30 mouse cellular contexts compared by ENCODE assay signal in genomic region chr8:106515946-106516479, GRCm38 (mm10). TPM values are rescaled to one million over a fixed set of nuclear protein-coding genes. Genes with fewer than 3 reads are reported as not detected.
DNase-seq lines count a peak whose midpoint lies in the region; ATAC-seq and TF ChIP-seq lines count a peak whose summit lies in the region.
"Had no signal": no experiment of that assay in that cellular context is flagged by ENCODE, and none has a peak within 500 bp of the region (broad histone marks: within the 10 kb centered on the region; RNA-seq: fewer than 3 reads in every experiment).

No protein-coding gene starts in this region.

- H3K9ac ChIP-seq in heart, embryonic 11.5 days (ENCODE audit: low read depth, low read length), result no peak overlapping the region
- no peak overlapping the region for H3K9ac ChIP-seq in heart, postnatal 0 days (replicated peaks; ENCODE audit: low read depth, low read length)
- H3K9ac ChIP-seq in ES-Bruce4 (ENCODE audit: low read depth, poor library complexity, severe bottlenecking), result 0 out of 2 replicates have a peak overlapping the region, but pooled peaks have one; percentile 31
- H3K9ac ChIP-seq: embryonic facial prominence, embryonic 13.5 days; forebrain, embryonic 15.5 days; hindbrain, embryonic 14.5 days; midbrain, embryonic 15.5 days; neural tube, embryonic 12.5 days had no signal

- no peak for DNase-seq in heart, postnatal 10 days
- DNase-seq in heart, postnatal 0 days (ENCODE audit: low spot score), result no peak
- no peak for DNase-seq in heart, adult 8-10 months (ENCODE audit: low spot score)
- DNase-seq in ZHBTc4 (ENCODE audit: low read depth, low spot score), result peak; percentile 87
- no peak for DNase-seq in forebrain, embryonic 10.5 days (ENCODE audit: extremely low spot score, low spot score)
- DNase-seq: adrenal gland, postnatal 10 days; cerebellum, adult 2 months; cerebellum, postnatal 36 days; liver; right cerebral cortex, postnatal 14 days; thymus, postnatal 14 days had no signal

- no peak for TF ChIP-seq EP300 in heart, postnatal 0 days (IDR thresholded peaks at IDR 0.05; ENCODE audit: low read depth)
- TF ChIP-seq EP300 in ES-Bruce4 (IDR thresholded peaks at IDR 0.05; ENCODE audit: insufficient read depth, low read depth, low read length), result peak; percentile 82

- intact Hi-C loops in heart, postnatal 10 days (cut with DNase I), result no loop called here

- no peaks in the 10 kb centered on the region for H3K27me3 ChIP-seq in heart, embryonic 11.5 days (ENCODE audit: control insufficient read depth, insufficient read depth, low read length)
- H3K27me3 ChIP-seq in heart, postnatal 0 days (ENCODE audit: control insufficient read depth, insufficient read depth, low read length), result peaks cover 5% of the 10 kb centered on the region; the same call in 1 of the 2 replicates
- H3K27me3 ChIP-seq in ES-Bruce4 (ENCODE audit: control insufficient read depth, insufficient read depth, low read length, poor library complexity, severe bottlenecking), result peaks cover 4% of the 10 kb centered on the region
- peaks cover 32% of the 10 kb centered on the region for H3K27me3 ChIP-seq in forebrain, embryonic 10.5 days (ENCODE audit: poor library complexity, severe bottlenecking)

- H3K9me3 ChIP-seq in heart, embryonic 11.5 days (replicated peaks; ENCODE audit: control insufficient read depth, low read length), result no peaks in the 10 kb centered on the region
- no peaks in the 10 kb centered on the region for H3K9me3 ChIP-seq in heart, postnatal 0 days (replicated peaks; ENCODE audit: control insufficient read depth, low read length)
- no peaks in the 10 kb centered on the region for H3K9me3 ChIP-seq in ES-Bruce4 (replicated peaks; ENCODE audit: control insufficient read depth, insufficient read depth, low read length, poor library complexity, severe bottlenecking)
- no peaks in the 10 kb centered on the region for H3K9me3 ChIP-seq in forebrain, embryonic 10.5 days
- H3K9me3 ChIP-seq: embryonic facial prominence, embryonic 13.5 days; forebrain, embryonic 15.5 days; midbrain, embryonic 15.5 days; neural tube, embryonic 12.5 days had no signal

- peak; percentile 40 for TF ChIP-seq POLR2A in ES-Bruce4 (IDR thresholded peaks at IDR 0.05; ENCODE audit: insufficient read depth, low read length)

- H3K4me1 ChIP-seq in heart, embryonic 11.5 days (ENCODE audit: control insufficient read depth, insufficient read depth, low read length), result peaks cover 50% of the 10 kb centered on the region
- peaks cover 15% of the 10 kb centered on the region; the same call in 1 of the 2 replicates for H3K4me1 ChIP-seq in heart, postnatal 0 days (ENCODE audit: control insufficient read depth, insufficient read depth)
- H3K4me1 ChIP-seq in ES-Bruce4 (ENCODE audit: control insufficient read depth, insufficient read depth, low read length), result peaks cover 11% of the 10 kb centered on the region
- H3K4me1 ChIP-seq in forebrain, embryonic 10.5 days, result peaks cover 25% of the 10 kb centered on the region

- no peak overlapping the region for H3K4me3 ChIP-seq in heart, embryonic 11.5 days (ENCODE audit: low read depth, low read length)
- H3K4me3 ChIP-seq in heart, postnatal 0 days (ENCODE audit: low read depth, low read length), result no peak overlapping the region
- H3K4me3 ChIP-seq in ES-Bruce4 (ENCODE audit: low read depth, low read length), result no peak overlapping the region
- H3K4me3 ChIP-seq in forebrain, embryonic 10.5 days, result no peak overlapping the region
- H3K4me3 ChIP-seq: embryonic facial prominence, embryonic 13.5 days; forebrain, embryonic 15.5 days; left cerebral cortex, adult 2 months; midbrain, embryonic 15.5 days; neural tube, embryonic 12.5 days had no signal

- H3K27ac ChIP-seq in heart, embryonic 11.5 days (ENCODE audit: low read depth, low read length), result peak overlapping the region; percentile 54
- H3K27ac ChIP-seq in heart, postnatal 0 days (ENCODE audit: low read depth), result peak overlapping the region; percentile 69
- peak overlapping the region; percentile 86 for H3K27ac ChIP-seq in ES-Bruce4 (ENCODE audit: insufficient read depth, low read length)
- H3K27ac ChIP-seq in forebrain, embryonic 10.5 days, result no peak overlapping the region
- H3K27ac ChIP-seq: embryonic facial prominence, embryonic 13.5 days; forebrain, embryonic 15.5 days; hindbrain, embryonic 14.5 days; left cerebral cortex, adult 2 months; macrophage; midbrain, embryonic 15.5 days; neural tube, embryonic 12.5 days had no signal

- 16% methylated on average over 1 of the region's 1 CpGs for WGBS in heart, embryonic 11.5 days (ENCODE audit: insufficient replicate concordance)
- WGBS in heart, postnatal 0 days, result 37% methylated on average over 1 of the region's 1 CpGs
- WGBS in forebrain, embryonic 10.5 days, result 25% methylated on average over 1 of the region's 1 CpGs

- no peak for ATAC-seq in heart, embryonic 11.5 days (replicated peaks; ENCODE audit: insufficient number of reproducible peaks, low FRiP score, low TSS enrichment)
- ATAC-seq in heart, postnatal 0 days (ENCODE audit: insufficient read depth, low read depth), result no peak
- ATAC-seq: CD4-positive, CD25-positive, alpha-beta regulatory T cell, adult 4 months; forebrain, embryonic 15.5 days; inflammation-experienced regulatory T-cells, adult 6 months; lung, postnatal 0 days; midbrain, embryonic 15.5 days had no signal

- H3K36me3 ChIP-seq in heart, embryonic 11.5 days (ENCODE audit: control insufficient read depth, insufficient read depth, low read length), result no peaks in the 10 kb centered on the region
- H3K36me3 ChIP-seq in heart, postnatal 0 days (replicated peaks; ENCODE audit: control insufficient read depth, insufficient read depth, low read length), result no peaks in the 10 kb centered on the region
- H3K36me3 ChIP-seq in ES-Bruce4 (ENCODE audit: control insufficient read depth, insufficient read depth, low read length, poor library complexity, severe bottlenecking), result peaks cover 9% of the 10 kb centered on the region
- no peaks in the 10 kb centered on the region for H3K36me3 ChIP-seq in forebrain, embryonic 10.5 days (replicated peaks)
- H3K36me3 ChIP-seq: embryonic facial prominence, embryonic 13.5 days; forebrain, embryonic 15.5 days; midbrain, embryonic 15.5 days; neural tube, embryonic 12.5 days had no signal

- no peak for TF ChIP-seq CTCF in heart, postnatal 0 days (IDR thresholded peaks at IDR 0.05; ENCODE audit: low read depth)
- no peak for TF ChIP-seq CTCF in ES-Bruce4 (IDR thresholded peaks at IDR 0.05; ENCODE audit: low read depth, low read length)

- H3K4me2 ChIP-seq in heart, embryonic 11.5 days, result no peak overlapping the region
- no peak overlapping the region for H3K4me2 ChIP-seq in heart, postnatal 0 days (ENCODE audit: low read depth, low read length)
- H3K4me2 ChIP-seq: embryonic facial prominence, embryonic 13.5 days; forebrain, embryonic 15.5 days; hindbrain, embryonic 14.5 days; midbrain, embryonic 15.5 days; neural tube, embryonic 12.5 days had no signal

RNA-seq across cellular contexts. Expression of gene Cdh3, which starts 5.3 kb away (rescaled TPM):
- 17.8 and 22.5 TPM in 2 replicates for polyA plus RNA-seq in heart, embryonic 11.5 days (2014; fragmentation: Nextera tagmentation; extraction: Ambion mirVana)
- 1 to 10 TPM; 2.8 to 3.3 TPM for total RNA-seq in heart, postnatal 10 days (2021)
- total RNA-seq in heart, postnatal 0 days (2014; rRNA removed; ENCODE audit: low replicate concordance), result 9.2 and 11.4 TPM in 2 replicates
- polyA plus RNA-seq in heart, postnatal 0 days (2015; fragmentation: Nextera tagmentation; extraction: Ambion mirVana), result 4.3 and 4.5 TPM in 2 replicates
- total RNA-seq in heart, adult 8-10 months (2022), result 1 to 10 TPM in 1 of 4 experiments, under 1 TPM in 3; 0.71 to 1.7 (median 0.87) TPM
- polyA plus RNA-seq in ES-Bruce4 (2011; ENCODE audit: insufficient read depth, insufficient read length, low read depth, missing spikeins), result 33.3 and 40.9 TPM in 2 replicates
- 10.4 and 11.2 TPM in 2 replicates for polyA plus RNA-seq in forebrain, embryonic 10.5 days (2016; fragmentation: Nextera tagmentation; extraction: Ambion mirVana)
- total RNA-seq: MEL had no signal
- polyA plus RNA-seq: CD4-positive, CD25-positive, alpha-beta regulatory T cell, adult 4 months; inflammation-experienced regulatory T-cells, adult 6 months; macrophage had no signal

RNA-seq across cellular contexts. Expression of gene 6030452D12Rik, which starts 15.7 kb away (rescaled TPM):
- polyA plus RNA-seq in heart, embryonic 11.5 days (2014; fragmentation: Nextera tagmentation; extraction: Ambion mirVana), result not detected in 2 replicates
- not detected for total RNA-seq in heart, postnatal 10 days (2021)
- not detected in 2 replicates for total RNA-seq in heart, postnatal 0 days (2014; rRNA removed; ENCODE audit: low replicate concordance)
- not detected in 2 replicates for polyA plus RNA-seq in heart, postnatal 0 days (2015; fragmentation: Nextera tagmentation; extraction: Ambion mirVana)
- not detected for total RNA-seq in heart, adult 8-10 months (2022)
- not detected in 2 replicates for polyA plus RNA-seq in ES-Bruce4 (2011; ENCODE audit: insufficient read depth, insufficient read length, low read depth, missing spikeins)
- polyA plus RNA-seq in forebrain, embryonic 10.5 days (2016; fragmentation: Nextera tagmentation; extraction: Ambion mirVana), result not detected in 2 replicates
- total RNA-seq: adrenal gland, postnatal 10 days; gastrocnemius, adult 8-10 months; layer of hippocampus, postnatal 10 days; left cerebral cortex, adult 2 months; left cerebral cortex, postnatal 36 days; MEL had no signal
- polyA plus RNA-seq: CD4-positive, CD25-positive, alpha-beta regulatory T cell, adult 4 months; cerebellum, adult 2 months; embryonic facial prominence, embryonic 13.5 days; forebrain, embryonic 15.5 days; gonadal fat pad, adult 2 months; hindbrain, embryonic 14.5 days; inflammation-experienced regulatory T-cells, adult 6 months; kidney, embryonic 16.5 days; liver, embryonic 16.5 days; lung, postnatal 0 days; macrophage; midbrain, embryonic 15.5 days; neural tube, embryonic 12.5 days had no signal

RNA-seq across cellular contexts. Expression of gene Gm10073, which starts 57.2 kb away (rescaled TPM):
- polyA plus RNA-seq in heart, embryonic 11.5 days (2014; fragmentation: Nextera tagmentation; extraction: Ambion mirVana), result 6.9 and 7.6 TPM in 2 replicates
- total RNA-seq in heart, postnatal 10 days (2021), result 100 to 1,000 TPM; 112 to 113 TPM
- 70.8 and 80.8 TPM in 2 replicates for total RNA-seq in heart, postnatal 0 days (2014; rRNA removed; ENCODE audit: low replicate concordance)
- 6.2 and 6.5 TPM in 2 replicates for polyA plus RNA-seq in heart, postnatal 0 days (2015; fragmentation: Nextera tagmentation; extraction: Ambion mirVana)
- total RNA-seq in heart, adult 8-10 months (2022), result 100 to 1,000 TPM in 3 of 4 experiments, 10 to 100 TPM in 1; 97.6 to 119 (median 113) TPM
- 498 and 566 TPM in 2 replicates for polyA plus RNA-seq in ES-Bruce4 (2011; ENCODE audit: insufficient read depth, insufficient read length, low read depth, missing spikeins)
- polyA plus RNA-seq in forebrain, embryonic 10.5 days (2016; fragmentation: Nextera tagmentation; extraction: Ambion mirVana), result 7.6 and 8.4 TPM in 2 replicates

Comparison
In these comparisons a context has a peak if more than half of its experiments do, and no peak if none do; other contexts are left out.
1. RNA of gene Gm10073, which starts 57.2 kb away (polyA plus RNA-seq): 498 to 566 TPM in ES-Bruce4; 7.6 to 8.4 TPM in forebrain, embryonic 10.5 days, 6.9 to 7.6 TPM in heart, embryonic 11.5 days and 6.2 to 6.5 TPM in heart, postnatal 0 days; every median in the first group is over 10 times any median in the second.